Mouse (Mus musculus) heart, postnatal 4 days (tissue): ENCODE results near the gene Cdkal1. TPM values are rescaled to one million over a fixed set of nuclear protein-coding genes. Genes with fewer than 3 reads are reported as not detected.

Source experiments
- DNase-seq: peaks from one replicate; pipeline ENCODE4 v3.0.0; 2021
- total RNA-seq, 2 experiments: library from RNA; stranded (reverse); gene quantifications; 2 replicates each; pipeline ENCODE4 v1.2.3; 2021

Cdkal1 gene
- total RNA-seq, 2 experiments from 2014 or later = 36.4 to 39.5 TPM

GRCm38 (mm10) chr13:29232681-29233080 lies 622.8 kb downstream of the Cdkal1 start:
- no peak for DNase-seq

- DNase-seq = no peak
Measured at GRCm38 (mm10) chr13:29224815-29225214, 630.7 kb downstream of the Cdkal1 start.

- DNase-seq = peak; percentile 28
Measured at GRCm38 (mm10) chr13:29222261-29222838, 633.1 kb downstream of the Cdkal1 start.

GRCm38 (mm10) chr13:29221646-29222045 lies 633.8 kb downstream of the Cdkal1 start:
- no peak for DNase-seq

- DNase-seq = no peak
Measured at GRCm38 (mm10) chr13:29218594-29219230, 636.8 kb downstream of the Cdkal1 start.

- DNase-seq = no peak
Measured at GRCm38 (mm10) chr13:29210159-29211021, 645.1 kb downstream of the Cdkal1 start.

- DNase-seq = no peak
Measured at GRCm38 (mm10) chr13:29208749-29209148, 646.7 kb downstream of the Cdkal1 start.

GRCm38 (mm10) chr13:29203856-29204255 lies 651.6 kb downstream of the Cdkal1 start:
- DNase-seq = no peak

- no peak for DNase-seq
Measured at GRCm38 (mm10) chr13:29203426-29203825, 652.0 kb downstream of the Cdkal1 start.

- DNase-seq = peak; percentile 90
Measured at GRCm38 (mm10) chr13:29202562-29202961, 652.9 kb downstream of the Cdkal1 start.

- DNase-seq = peak; percentile 80
Measured at GRCm38 (mm10) chr13:29199679-29200078, 655.8 kb downstream of the Cdkal1 start.

GRCm38 (mm10) chr13:29196798-29197498 lies 658.5 kb downstream of the Cdkal1 start:
- DNase-seq = no peak

- no peak for DNase-seq
Measured at GRCm38 (mm10) chr13:29195722-29196121, 659.8 kb downstream of the Cdkal1 start.

- no peak for DNase-seq
Measured at GRCm38 (mm10) chr13:29194946-29195345, 660.5 kb downstream of the Cdkal1 start.

- no peak for DNase-seq
Measured at GRCm38 (mm10) chr13:29192697-29193096, 662.8 kb downstream of the Cdkal1 start.

- peak; percentile 63 for DNase-seq
Measured at GRCm38 (mm10) chr13:29190548-29190947, 664.9 kb downstream of the Cdkal1 start.

GRCm38 (mm10) chr13:29186748-29187147 lies 668.7 kb downstream of the Cdkal1 start:
- no peak for DNase-seq

GRCm38 (mm10) chr13:29185545-29185944 lies 669.9 kb downstream of the Cdkal1 start:
- no peak for DNase-seq

- no peak for DNase-seq
Measured at GRCm38 (mm10) chr13:29184545-29184944, 670.9 kb downstream of the Cdkal1 start.

GRCm38 (mm10) chr13:29179861-29180260 lies 675.6 kb downstream of the Cdkal1 start:
- no peak for DNase-seq

- no peak for DNase-seq
Measured at GRCm38 (mm10) chr13:29179260-29179659, 676.2 kb downstream of the Cdkal1 start.

GRCm38 (mm10) chr13:29177889-29178486 lies 677.5 kb downstream of the Cdkal1 start:
- DNase-seq = peak; percentile 66
